Mouse (Mus musculus): ENCODE data around the gene Zdhhc6. TPM values are rescaled to one million over a fixed set of nuclear protein-coding genes. Genes with fewer than 3 reads are reported as not detected.

Zdhhc6 gene
- 25.1 and 27.5 TPM in 2 replicates for polyA plus RNA-seq (2012; ENCODE audit: insufficient read depth, insufficient read length, missing spikeins)

- H3K4me1 ChIP-seq (ENCODE audit: control insufficient read depth, insufficient read depth, insufficient read length, low read length) = 0 out of 2 replicates have a peak, but pooled peaks cover 2% of the 10 kb centered on the region
- peak within 1 kb of the TSS; percentile 90 for H3K27ac ChIP-seq (replicated peaks; ENCODE audit: low read depth, low read length)
- peak within 1 kb of the TSS; percentile 95 for H3K4me3 ChIP-seq (ENCODE audit: insufficient read depth, low read depth, low read length)
These were observed at the start of gene Zdhhc6 for GRCm38 (mm10) chr19:55315452-55316108. Gene Zdhhc6, minus strand, starts transcription at chr19:55316032.

GRCm38 (mm10) chr19:55362606-55363005 is 46.8 kb upstream of the Zdhhc6 start:
- H3K4me1 ChIP-seq (ENCODE audit: control insufficient read depth, insufficient read depth, insufficient read length, low read length) = no peaks in the 10 kb centered on the region
- no peak overlapping the region for H3K4me3 ChIP-seq (ENCODE audit: insufficient read depth, low read depth, low read length)

GRCm38 (mm10) chr19:55350673-55351378 is 35.0 kb upstream of the Zdhhc6 start:
- Histone ChIP-seq H3K4me3 (ENCODE audit: insufficient read depth, low read depth, low read length) (no peak overlapping the region), H3K27ac (replicated peaks; ENCODE audit: low read depth, low read length) (no peak overlapping the region), H3K4me1 (ENCODE audit: control insufficient read depth, insufficient read depth, insufficient read length, low read length) (no peaks in the 10 kb centered on the region)

More at GRCm38 (mm10) chr19:55362606-55363005, 46.8 kb upstream of the Zdhhc6 start:
- no peak overlapping the region for H3K27ac ChIP-seq (replicated peaks; ENCODE audit: low read depth, low read length)

- Histone ChIP-seq H3K4me1 (ENCODE audit: control insufficient read depth, insufficient read depth, insufficient read length, low read length) (peaks cover 1% of the 10 kb centered on the region; the same call in 1 of the 2 replicates), H3K27ac (replicated peaks; ENCODE audit: low read depth, low read length) (no peak overlapping the region), H3K4me3 (ENCODE audit: insufficient read depth, low read depth, low read length) (no peak overlapping the region)
These were observed 32.4 kb upstream of the Zdhhc6 start for GRCm38 (mm10) chr19:55348187-55348586.

GRCm38 (mm10) chr19:55343274-55343673 is 27.4 kb upstream of the Zdhhc6 start:
- peaks cover 4% of the 10 kb centered on the region; the same call in 1 of the 2 replicates for H3K4me1 ChIP-seq (ENCODE audit: control insufficient read depth, insufficient read depth, insufficient read length, low read length)
- no peak overlapping the region for H3K27ac ChIP-seq (replicated peaks; ENCODE audit: low read depth, low read length)
- no peak overlapping the region for H3K4me3 ChIP-seq (ENCODE audit: insufficient read depth, low read depth, low read length)

GRCm38 (mm10) chr19:55342423-55342822 is 26.6 kb upstream of the Zdhhc6 start:
- Histone ChIP-seq H3K4me3 (ENCODE audit: insufficient read depth, low read depth, low read length) (no peak overlapping the region), H3K27ac (replicated peaks; ENCODE audit: low read depth, low read length) (no peak overlapping the region), H3K4me1 (ENCODE audit: control insufficient read depth, insufficient read depth, insufficient read length, low read length) (peaks cover 4% of the 10 kb centered on the region; the same call in 1 of the 2 replicates)

GRCm38 (mm10) chr19:55341377-55341776 is 25.5 kb upstream of the Zdhhc6 start:
- H3K4me1 ChIP-seq (ENCODE audit: control insufficient read depth, insufficient read depth, insufficient read length, low read length) = peaks cover 4% of the 10 kb centered on the region; the same call in 1 of the 2 replicates
- no peak overlapping the region for H3K4me3 ChIP-seq (ENCODE audit: insufficient read depth, low read depth, low read length)
- no peak overlapping the region for H3K27ac ChIP-seq (replicated peaks; ENCODE audit: low read depth, low read length)

GRCm38 (mm10) chr19:55340521-55340920 is 24.7 kb upstream of the Zdhhc6 start:
- no peak overlapping the region for H3K27ac ChIP-seq (replicated peaks; ENCODE audit: low read depth, low read length)
- peaks cover 4% of the 10 kb centered on the region; the same call in 1 of the 2 replicates for H3K4me1 ChIP-seq (ENCODE audit: control insufficient read depth, insufficient read depth, insufficient read length, low read length)
- no peak overlapping the region for H3K4me3 ChIP-seq (ENCODE audit: insufficient read depth, low read depth, low read length)

GRCm38 (mm10) chr19:55337664-55338063 is 21.8 kb upstream of the Zdhhc6 start:
- Histone ChIP-seq H3K27ac (replicated peaks; ENCODE audit: low read depth, low read length) (no peak overlapping the region), H3K4me3 (ENCODE audit: insufficient read depth, low read depth, low read length) (no peak overlapping the region), H3K4me1 (ENCODE audit: control insufficient read depth, insufficient read depth, insufficient read length, low read length) (peaks cover under 1% of the 10 kb centered on the region; the same call in 1 of the 2 replicates)

GRCm38 (mm10) chr19:55337066-55337465 is 21.2 kb upstream of the Zdhhc6 start:
- Histone ChIP-seq H3K4me3 (ENCODE audit: insufficient read depth, low read depth, low read length) (no peak overlapping the region), H3K4me1 (ENCODE audit: control insufficient read depth, insufficient read depth, insufficient read length, low read length) (no peaks in the 10 kb centered on the region), H3K27ac (replicated peaks; ENCODE audit: low read depth, low read length) (no peak overlapping the region)

GRCm38 (mm10) chr19:55336441-55336840 is 20.6 kb upstream of the Zdhhc6 start:
- no peak overlapping the region for H3K27ac ChIP-seq (replicated peaks; ENCODE audit: low read depth, low read length)
- no peak overlapping the region for H3K4me3 ChIP-seq (ENCODE audit: insufficient read depth, low read depth, low read length)
- H3K4me1 ChIP-seq (ENCODE audit: control insufficient read depth, insufficient read depth, insufficient read length, low read length) = no peaks in the 10 kb centered on the region

- Histone ChIP-seq H3K27ac (replicated peaks; ENCODE audit: low read depth, low read length) (no peak overlapping the region), H3K4me1 (ENCODE audit: control insufficient read depth, insufficient read depth, insufficient read length, low read length) (no peaks in the 10 kb centered on the region), H3K4me3 (ENCODE audit: insufficient read depth, low read depth, low read length) (no peak overlapping the region)
These were observed 20.0 kb upstream of the Zdhhc6 start for GRCm38 (mm10) chr19:55335881-55336280.

GRCm38 (mm10) chr19:55332641-55333268 is 16.9 kb upstream of the Zdhhc6 start:
- H3K4me1 ChIP-seq (ENCODE audit: control insufficient read depth, insufficient read depth, insufficient read length, low read length) = no peaks in the 10 kb centered on the region
- no peak overlapping the region for H3K27ac ChIP-seq (replicated peaks; ENCODE audit: low read depth, low read length)
- no peak overlapping the region for H3K4me3 ChIP-seq (ENCODE audit: insufficient read depth, low read depth, low read length)

- Histone ChIP-seq H3K27ac (replicated peaks; ENCODE audit: low read depth, low read length) (no peak overlapping the region), H3K4me3 (ENCODE audit: insufficient read depth, low read depth, low read length) (no peak overlapping the region), H3K4me1 (ENCODE audit: control insufficient read depth, insufficient read depth, insufficient read length, low read length) (no peaks in the 10 kb centered on the region)
These were observed 15.9 kb upstream of the Zdhhc6 start for GRCm38 (mm10) chr19:55331776-55332175.

GRCm38 (mm10) chr19:55327510-55327909 is 11.7 kb upstream of the Zdhhc6 start:
- Histone ChIP-seq H3K4me1 (ENCODE audit: control insufficient read depth, insufficient read depth, insufficient read length, low read length) (no peaks in the 10 kb centered on the region), H3K4me3 (ENCODE audit: insufficient read depth, low read depth, low read length) (no peak overlapping the region), H3K27ac (replicated peaks; ENCODE audit: low read depth, low read length) (no peak overlapping the region)
